Mouse (Mus musculus): ENCODE data around the gene Fgd2.

- TF ChIP-seq CTCF (IDR thresholded peaks at IDR 0.05; ENCODE audit: control insufficient read depth, insufficient read depth, low read length) = no peak
- no peak for TF ChIP-seq POLR2A (IDR thresholded peaks at IDR 0.05; ENCODE audit: borderline replicate concordance, control insufficient read depth, low read depth, low read length)
Measured at GRCm38 (mm10) chr17:29401741-29402268, 41.1 kb downstream of the Fgd2 start.
